Mouse (Mus musculus): ENCODE measurements around the gene Epha6. TPM values are rescaled to one million over a fixed set of nuclear protein-coding genes. Genes with fewer than 3 reads are reported as not detected.

The Epha6 gene
- polyA plus RNA-seq, 1 experiment from 2014 or later: 0.08 TPM

DNA sequence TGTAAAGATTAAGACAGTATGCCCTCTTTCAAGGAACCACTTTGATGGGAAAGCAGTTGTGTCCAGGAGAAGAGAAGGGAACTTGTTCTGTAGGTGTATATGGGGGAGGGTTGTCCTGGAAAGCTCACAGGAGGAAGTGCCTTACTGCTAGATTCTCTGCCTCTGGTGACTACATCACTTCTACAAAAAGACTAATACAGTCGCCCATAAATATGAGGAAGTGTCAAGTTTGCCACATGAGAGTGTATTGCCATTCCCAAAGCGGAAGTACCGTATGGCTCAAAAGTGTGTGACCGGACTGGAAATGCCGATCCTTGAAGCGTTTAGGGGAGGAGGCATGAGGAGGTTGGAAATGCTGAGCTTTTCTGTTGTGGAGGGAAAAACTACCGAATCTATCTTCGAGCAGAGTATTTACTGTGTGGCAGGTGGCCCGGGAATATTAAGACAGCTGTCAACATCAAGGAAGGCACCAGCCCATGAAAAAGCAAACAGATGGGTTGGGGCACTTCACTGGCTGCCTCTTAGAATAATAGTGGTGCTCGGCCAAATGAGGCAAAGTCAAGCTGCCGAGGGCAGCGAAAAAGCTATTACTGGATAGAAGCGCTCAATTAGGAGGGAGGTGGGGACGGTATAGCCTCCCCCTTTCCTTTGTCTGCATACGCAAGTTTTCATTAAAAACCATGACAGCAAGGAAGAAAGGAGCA, 1001.1 kb downstream of the Epha6 start:
- Histone ChIP-seq H3K4me1 (replicated peaks; ENCODE audit: insufficient read depth, low read length) (peaks cover 3% of the 10 kb centered on the region; the same call in 1 of the 2 replicates), H3K27me3 (ENCODE audit: insufficient read depth, low read length) (no peaks in the 10 kb centered on the region), H3K27ac (no peak overlapping the region), H3K9ac (ENCODE audit: low read depth, low read length) (no peak overlapping the region), H3K4me3 (replicated peaks; ENCODE audit: low read depth, low read length) (no peak overlapping the region), H3K36me3 (ENCODE audit: insufficient read depth, low read length) (no peaks in the 10 kb centered on the region), H3K4me2 (ENCODE audit: low read length) (peak overlapping the region; percentile 46), H3K9me3 (replicated peaks; ENCODE audit: low read length) (no peaks in the 10 kb centered on the region)
- no peak; the same call in 1 of the 2 replicates for ATAC-seq (replicated peaks; ENCODE audit: low FRiP score, low read depth)
- DNase-seq (ENCODE audit: low spot score): peak; percentile 50
- no peak for TF ChIP-seq CTCF (IDR thresholded peaks at IDR 0.05; ENCODE audit: low read depth)
- 28% methylated on average over 15 of the region's 15 CpGs for WGBS

Small RNA genes within 50 kb of the gene (microRNA-seq; reads per million reads assigned to microRNA genes)
- gene Gm24755: not detected

All from kidney, postnatal 0 days (tissue).